Mouse (Mus musculus): Measurements from ENCODE around the gene Nrxn3.

GRCm38 (mm10) chr12:89896901-89897300 is 1174.2 kb downstream of the Nrxn3 start:
- no peak for TF ChIP-seq MAX (IDR thresholded peaks at IDR 0.05; ENCODE audit: low read depth)
- no peak for TF ChIP-seq POLR2A (IDR thresholded peaks at IDR 0.05; ENCODE audit: insufficient read length, low read depth)
